Mouse (Mus musculus) lung, postnatal 10 days (tissue): ENCODE measurements around the gene Zp3.
A peak's percentile ranks its signal among the peaks of the same experiment; 100 is the strongest.

Experiments used
- DNase-seq: peaks from one replicate; pipeline ENCODE4 v3.0.0; 2021

Zp3 gene

GRCm38 (mm10) chr5:135962492-135963279, 17.2 kb upstream of the Zp3 start:
- DNase-seq = peak; percentile 100

- no peak for DNase-seq
These were observed 16.6 kb upstream of the Zp3 start for GRCm38 (mm10) chr5:135963280-135963627.

- peak; percentile 61 for DNase-seq
These were observed 14.4 kb upstream of the Zp3 start for GRCm38 (mm10) chr5:135965501-135965930.

- DNase-seq = no peak
These were observed 13.0 kb upstream of the Zp3 start for GRCm38 (mm10) chr5:135966866-135967265.

GRCm38 (mm10) chr5:135968781-135969180, 11.1 kb upstream of the Zp3 start:
- DNase-seq = peak; percentile 70

GRCm38 (mm10) chr5:135970247-135970646, 9.7 kb upstream of the Zp3 start:
- no peak for DNase-seq

GRCm38 (mm10) chr5:135971876-135972275, 8.0 kb upstream of the Zp3 start:
- DNase-seq = no peak

GRCm38 (mm10) chr5:135974365-135974764, 5.5 kb upstream of the Zp3 start, which contains the start of gene Ssc4d:
Gene Ssc4d (minus strand): TSS chr5:135974531.
- no peak for DNase-seq

- DNase-seq = no peak
These were observed 3.8 kb upstream of the Zp3 start for GRCm38 (mm10) chr5:135975893-135976668.

- DNase-seq = no peak
These were observed 518 bp upstream of the Zp3 start for GRCm38 (mm10) chr5:135979381-135979780.

- DNase-seq = peak; percentile 74
These were observed 2.5 kb downstream of the Zp3 start for GRCm38 (mm10) chr5:135982398-135982797.

- DNase-seq = no peak
These were observed 4.7 kb downstream of the Zp3 start for GRCm38 (mm10) chr5:135984546-135985044.

GRCm38 (mm10) chr5:135987248-135987647, 7.3 kb downstream of the Zp3 start:
- DNase-seq = peak; percentile 51

- no peak for DNase-seq
These were observed 10.7 kb downstream of the Zp3 start for GRCm38 (mm10) chr5:135990601-135991000.

- no peak for DNase-seq
These were observed 13.6 kb downstream of the Zp3 start for GRCm38 (mm10) chr5:135993381-135993965.

- DNase-seq = no peak
These were observed 14.4 kb downstream of the Zp3 start for GRCm38 (mm10) chr5:135994335-135994724.

GRCm38 (mm10) chr5:135994725-135995687, 15.1 kb downstream of the Zp3 start, which contains the start of gene Dtx2:
Gene Dtx2 (plus strand): TSS chr5:135994800.
- DNase-seq = peak; percentile 96

- no peak for DNase-seq
These were observed 16.3 kb downstream of the Zp3 start for GRCm38 (mm10) chr5:135996162-135996561.

- no peak for DNase-seq
These were observed 21.3 kb downstream of the Zp3 start for GRCm38 (mm10) chr5:136001222-136001621.

- DNase-seq = peak; percentile 23
These were observed 22.4 kb downstream of the Zp3 start for GRCm38 (mm10) chr5:136002325-136002724.

- DNase-seq = no peak
These were observed 22.9 kb downstream of the Zp3 start for GRCm38 (mm10) chr5:136002751-136003151.

- no peak for DNase-seq
These were observed 24.6 kb downstream of the Zp3 start for GRCm38 (mm10) chr5:136004537-136004936.
